Mouse (Mus musculus): ENCODE data around the gene Ankfn1. TPM values are rescaled to one million over a fixed set of nuclear protein-coding genes. Genes with fewer than 3 reads are reported as not detected.

Ankfn1 gene
- polyA plus RNA-seq, 1 experiment from 2014 or later, result 2.8 TPM

DNA sequence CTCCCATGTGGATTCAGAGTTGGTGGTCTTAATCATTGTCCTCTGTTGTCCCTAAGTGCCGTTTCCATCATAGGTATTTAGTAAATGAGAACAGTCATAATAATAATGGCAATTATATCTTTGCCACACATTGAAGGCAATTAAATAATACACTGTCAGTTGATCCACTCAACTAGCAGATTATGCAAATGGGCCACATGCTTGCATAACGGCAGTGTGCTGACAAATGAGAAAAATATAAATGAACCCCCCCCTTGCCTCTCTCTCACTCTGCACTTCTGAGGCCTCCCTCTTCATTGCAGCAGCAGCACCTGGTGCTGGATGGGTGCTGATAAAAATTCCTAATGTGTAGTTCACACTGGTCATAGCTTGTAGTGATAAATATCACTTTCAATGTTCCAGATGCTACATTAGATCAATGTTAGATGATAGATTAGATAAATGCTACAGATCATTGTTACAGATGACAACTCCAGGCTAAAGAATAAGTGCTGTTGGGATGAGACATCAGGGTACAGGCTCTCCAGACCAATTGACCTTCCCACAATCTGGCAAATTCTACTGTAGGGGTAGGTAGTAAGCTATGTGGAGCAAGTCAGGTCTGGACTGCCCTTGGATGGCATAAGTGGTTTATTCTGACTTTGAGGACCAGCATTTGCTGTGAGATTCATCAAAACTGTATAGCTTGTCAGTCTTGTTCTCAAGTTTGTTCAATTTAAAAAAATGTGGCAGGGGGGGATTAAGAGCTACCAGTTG lies 12.3 kb downstream of the Ankfn1 start:
- 39% methylated on average over 2 of the region's 2 CpGs for WGBS
- no peak overlapping the region for H3K9ac ChIP-seq
- no peak for ATAC-seq (ENCODE audit: low FRiP score)
- H3K4me3 ChIP-seq, result no peak overlapping the region
- H3K4me2 ChIP-seq, result no peak overlapping the region
- no peaks in the 10 kb centered on the region for H3K9me3 ChIP-seq
- H3K27me3 ChIP-seq, result no peaks in the 10 kb centered on the region
- peak overlapping the region; percentile 23; the same call in 1 of the 2 replicates for H3K27ac ChIP-seq
- H3K36me3 ChIP-seq, result no peaks in the 10 kb centered on the region
- H3K4me1 ChIP-seq (replicated peaks), result peaks cover 13% of the 10 kb centered on the region

DNA sequence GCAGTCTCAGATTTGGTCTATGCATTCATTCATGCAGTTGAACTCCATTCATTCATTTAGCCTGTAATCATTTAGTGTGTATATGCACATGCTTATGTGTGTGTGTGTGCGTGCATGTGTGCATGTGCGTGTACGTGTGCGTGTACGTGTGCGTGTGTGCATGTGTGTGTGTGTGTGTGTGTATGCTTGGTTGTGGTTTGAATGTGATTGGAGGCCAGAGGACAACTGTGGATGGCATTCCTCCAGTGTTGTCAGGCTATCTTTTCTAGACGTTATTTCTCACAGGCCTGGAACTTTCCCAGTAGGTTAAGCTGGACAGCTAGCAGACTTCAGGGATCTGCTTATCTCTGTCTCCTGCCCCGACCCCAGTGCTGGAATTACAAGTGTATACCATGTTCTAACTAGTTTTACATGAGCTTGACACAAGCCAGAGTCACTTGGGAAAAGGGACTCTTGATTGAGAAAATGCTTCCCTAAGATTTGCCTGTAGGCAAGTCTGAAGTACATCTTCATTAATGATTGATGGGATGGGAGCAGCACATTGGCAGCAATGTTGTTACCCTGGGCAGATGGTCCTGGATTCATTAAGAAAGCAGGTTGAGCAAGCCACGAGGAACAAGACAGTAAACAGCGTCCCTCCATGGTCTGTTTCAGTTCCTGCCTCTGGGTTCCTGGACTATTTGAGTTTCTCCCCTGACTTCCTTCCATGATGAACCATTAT lies 43.3 kb downstream of the Ankfn1 start:
- WGBS, result 82% methylated on average over 10 of the region's 10 CpGs
- Histone ChIP-seq H3K4me3 (no peak overlapping the region), H3K36me3 (no peaks in the 10 kb centered on the region), H3K9me3 (no peaks in the 10 kb centered on the region), H3K27ac (no peak overlapping the region), H3K4me1 (replicated peaks) (0 out of 2 replicates have a peak, but pooled peaks cover 4% of the 10 kb centered on the region), H3K9ac (no peak overlapping the region), H3K4me2 (no peak overlapping the region), H3K27me3 (no peaks in the 10 kb centered on the region)
- ATAC-seq (ENCODE audit: low FRiP score), result no peak

DNA sequence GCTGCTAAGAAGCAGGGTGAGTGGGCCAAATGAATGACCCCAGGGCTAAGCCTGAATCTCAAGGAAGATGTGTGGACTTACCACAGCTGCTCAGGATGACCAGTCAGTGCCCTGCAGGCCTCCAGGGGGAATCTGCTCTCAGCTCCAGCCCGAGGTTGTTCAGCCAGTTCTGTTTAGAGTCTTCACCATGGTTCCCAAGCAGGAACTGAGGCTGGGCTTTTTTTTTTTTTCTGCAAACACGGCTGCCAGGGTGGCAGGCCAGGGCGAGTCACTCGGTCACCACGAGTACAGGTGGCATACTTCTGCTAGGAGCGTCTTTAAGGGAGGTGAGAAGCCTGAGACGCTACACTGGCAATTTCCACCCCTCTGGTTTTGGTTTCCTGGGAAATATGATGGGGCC lies 43.9 kb downstream of the Ankfn1 start:
- Histone ChIP-seq H3K27ac (no peak overlapping the region), H3K9me3 (no peaks in the 10 kb centered on the region), H3K4me1 (replicated peaks) (0 out of 2 replicates have a peak, but pooled peaks cover 4% of the 10 kb centered on the region), H3K4me3 (no peak overlapping the region), H3K4me2 (no peak overlapping the region), H3K36me3 (no peaks in the 10 kb centered on the region), H3K9ac (no peak overlapping the region), H3K27me3 (no peaks in the 10 kb centered on the region)
- ATAC-seq (ENCODE audit: low FRiP score), result no peak
- 88% methylated on average over 7 of the region's 7 CpGs for WGBS

DNA sequence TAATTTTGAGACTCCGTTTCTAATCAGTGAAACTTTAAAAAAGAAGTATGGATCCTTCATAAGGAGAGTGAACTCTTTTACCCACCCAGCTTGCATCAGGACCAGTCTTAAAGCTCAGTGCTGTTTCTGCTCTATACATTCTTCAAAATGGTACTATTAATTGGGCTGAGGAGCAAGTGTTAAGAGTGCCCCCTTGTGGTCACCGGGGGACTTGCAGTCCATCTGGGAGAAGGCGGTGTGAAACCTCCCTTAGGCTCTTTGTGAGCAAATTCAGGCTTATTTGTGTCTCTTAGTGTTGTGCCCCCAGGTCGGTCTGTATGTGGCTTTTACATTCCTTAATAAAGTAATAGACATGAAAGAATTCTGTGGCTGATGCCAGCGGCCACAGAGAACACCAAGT lies 56.6 kb downstream of the Ankfn1 start:
- Histone ChIP-seq H3K27ac (no peak overlapping the region), H3K36me3 (no peaks in the 10 kb centered on the region), H3K4me1 (replicated peaks) (no peaks in the 10 kb centered on the region), H3K9ac (no peak overlapping the region), H3K9me3 (no peaks in the 10 kb centered on the region), H3K4me3 (no peak overlapping the region), H3K27me3 (no peaks in the 10 kb centered on the region), H3K4me2 (no peak overlapping the region)
- WGBS, result 18% methylated on average over 5 of the region's 5 CpGs
- ATAC-seq (ENCODE audit: low FRiP score), result no peak

DNA sequence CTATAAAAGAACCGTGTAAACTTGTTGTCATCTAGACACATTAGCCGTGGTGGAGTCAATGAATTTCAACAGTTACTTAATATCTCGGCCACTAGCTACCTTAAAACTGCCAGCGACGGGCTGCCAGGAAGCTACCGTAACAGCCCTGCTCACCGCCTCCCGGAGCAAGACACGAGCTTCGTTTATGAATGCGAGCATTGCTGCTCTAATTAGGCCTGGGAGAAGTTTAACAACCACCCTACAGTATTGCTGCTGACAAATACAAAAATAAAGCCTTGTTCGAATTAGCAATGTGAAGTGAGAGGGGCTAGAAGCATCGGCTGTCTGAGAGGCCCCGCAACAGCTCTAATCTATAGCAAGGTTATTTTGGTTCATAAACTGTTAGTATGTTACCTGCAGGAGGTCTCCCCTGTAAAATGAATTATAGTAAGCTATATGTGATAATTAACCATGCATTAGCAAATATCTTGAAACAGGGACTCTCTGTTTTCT lies 58.9 kb downstream of the Ankfn1 start:
- ATAC-seq (ENCODE audit: low FRiP score), result no peak
- Histone ChIP-seq H3K4me2 (no peak overlapping the region), H3K27me3 (no peaks in the 10 kb centered on the region), H3K27ac (no peak overlapping the region), H3K9me3 (no peaks in the 10 kb centered on the region), H3K9ac (no peak overlapping the region), H3K4me3 (no peak overlapping the region), H3K4me1 (replicated peaks) (no peaks in the 10 kb centered on the region), H3K36me3 (no peaks in the 10 kb centered on the region)
- WGBS, result 71% methylated on average over 14 of the region's 14 CpGs

DNA sequence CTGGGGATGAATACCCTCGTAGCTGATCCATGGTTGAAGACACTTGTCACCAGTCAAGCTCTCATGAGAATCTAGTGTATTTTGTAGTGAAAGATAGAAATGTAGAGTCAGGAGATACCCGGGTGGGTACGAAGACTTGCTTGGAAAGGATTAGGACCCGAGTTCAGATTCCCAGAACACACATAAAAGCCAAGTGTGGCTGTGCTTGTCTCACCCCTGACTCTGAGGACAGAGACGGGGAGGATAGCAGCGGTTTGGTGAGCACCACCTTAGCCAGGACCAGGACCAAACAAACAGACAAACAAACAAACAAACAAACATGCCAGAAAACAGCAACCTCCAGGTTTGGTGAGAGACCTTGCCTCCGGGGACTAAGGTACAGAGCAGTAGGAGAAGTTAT lies 61.1 kb downstream of the Ankfn1 start:
- no peaks in the 10 kb centered on the region for H3K9me3 ChIP-seq
- no peaks in the 10 kb centered on the region for H3K4me1 ChIP-seq (replicated peaks)
- H3K27me3 ChIP-seq, result no peaks in the 10 kb centered on the region
- no peak overlapping the region for H3K4me3 ChIP-seq
- no peak overlapping the region for H3K4me2 ChIP-seq
- no peak for ATAC-seq (ENCODE audit: low FRiP score)
- no peaks in the 10 kb centered on the region for H3K36me3 ChIP-seq
- no peak overlapping the region for H3K9ac ChIP-seq
- WGBS, result 88% methylated on average over 7 of the region's 7 CpGs
- no peak overlapping the region for H3K27ac ChIP-seq

DNA sequence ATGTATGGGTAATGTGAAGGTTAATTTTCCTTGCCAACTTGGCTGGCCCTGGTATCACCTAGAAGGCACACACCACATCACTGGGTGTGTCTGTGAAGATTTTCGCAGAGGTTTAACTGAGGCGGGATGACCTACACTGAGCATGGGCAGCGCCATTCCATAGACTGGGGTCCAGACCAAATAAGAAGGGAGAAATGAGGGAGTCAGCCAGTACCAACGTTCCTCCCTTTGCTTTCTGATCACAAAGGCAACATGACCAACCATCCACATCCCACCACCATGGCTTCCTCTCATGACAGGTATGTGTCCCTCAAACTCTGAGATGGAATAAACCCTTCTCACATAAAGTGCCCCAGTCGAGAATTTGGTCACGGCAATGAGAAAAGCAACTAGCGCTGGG lies 68.9 kb downstream of the Ankfn1 start:
- Histone ChIP-seq H3K4me3 (no peak overlapping the region), H3K27ac (no peak overlapping the region), H3K36me3 (no peaks in the 10 kb centered on the region), H3K27me3 (no peaks in the 10 kb centered on the region), H3K9me3 (no peaks in the 10 kb centered on the region), H3K4me1 (replicated peaks) (no peaks in the 10 kb centered on the region), H3K4me2 (no peak overlapping the region), H3K9ac (no peak overlapping the region)
- 92% methylated on average over 7 of the region's 7 CpGs for WGBS
- ATAC-seq (ENCODE audit: low FRiP score), result no peak

DNA sequence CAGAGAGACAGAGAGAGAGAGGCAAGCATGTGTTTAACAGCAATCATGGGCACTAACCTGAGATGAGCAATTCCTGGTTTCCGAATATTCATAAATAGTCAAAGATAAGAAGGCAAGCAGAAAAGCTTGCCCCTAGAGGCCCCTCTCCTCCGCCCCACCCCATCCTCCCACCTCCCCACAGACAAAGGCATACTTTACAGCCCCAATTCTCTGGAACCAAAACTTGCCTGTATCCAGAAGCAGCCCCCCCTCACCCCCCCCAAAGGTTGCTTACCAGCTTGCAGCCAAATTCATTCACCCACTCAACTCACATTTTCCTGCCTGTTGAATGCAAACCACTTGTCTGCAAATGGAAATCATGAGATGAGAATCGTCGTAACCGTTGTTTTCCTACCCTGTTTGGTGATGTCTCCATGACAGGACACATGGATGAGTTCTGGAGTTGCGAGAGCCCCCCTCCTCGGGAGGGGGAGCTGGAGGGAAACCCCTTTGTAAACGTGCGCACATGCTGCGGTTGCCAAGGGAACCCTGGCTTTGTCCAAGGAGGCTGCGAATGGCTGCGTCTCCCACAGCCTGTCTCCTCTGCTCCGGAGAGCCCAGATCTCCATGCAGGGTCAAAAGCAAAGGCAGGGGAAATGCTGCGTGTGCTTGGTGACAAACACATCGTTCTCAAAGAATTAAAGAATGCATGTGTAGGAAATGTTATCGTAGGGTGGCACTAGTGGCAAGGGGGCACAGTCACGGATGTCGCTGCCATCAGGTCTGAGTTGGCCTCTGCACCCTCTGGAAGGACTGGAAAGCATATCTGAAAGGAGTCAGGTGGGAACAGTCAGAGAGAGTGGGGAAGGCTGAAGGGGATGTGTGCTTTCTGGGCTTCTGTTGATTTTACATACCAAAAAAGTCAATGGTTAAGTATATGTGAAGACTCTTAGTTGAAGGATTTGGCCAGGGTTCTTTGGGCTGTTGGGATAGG lies 80.7 kb downstream of the Ankfn1 start:
- Histone ChIP-seq H3K27ac (no peak overlapping the region), H3K4me1 (replicated peaks) (peaks cover 14% of the 10 kb centered on the region), H3K27me3 (no peaks in the 10 kb centered on the region), H3K4me3 (peak overlapping the region; percentile 31), H3K4me2 (peak overlapping the region; percentile 51), H3K36me3 (no peaks in the 10 kb centered on the region), H3K9ac (peak overlapping the region; percentile 51; the same call in 1 of the 2 replicates), H3K9me3 (no peaks in the 10 kb centered on the region)
- WGBS, result 15% methylated on average over 18 of the region's 18 CpGs
- peak; percentile 80 for ATAC-seq (ENCODE audit: low FRiP score)

DNA sequence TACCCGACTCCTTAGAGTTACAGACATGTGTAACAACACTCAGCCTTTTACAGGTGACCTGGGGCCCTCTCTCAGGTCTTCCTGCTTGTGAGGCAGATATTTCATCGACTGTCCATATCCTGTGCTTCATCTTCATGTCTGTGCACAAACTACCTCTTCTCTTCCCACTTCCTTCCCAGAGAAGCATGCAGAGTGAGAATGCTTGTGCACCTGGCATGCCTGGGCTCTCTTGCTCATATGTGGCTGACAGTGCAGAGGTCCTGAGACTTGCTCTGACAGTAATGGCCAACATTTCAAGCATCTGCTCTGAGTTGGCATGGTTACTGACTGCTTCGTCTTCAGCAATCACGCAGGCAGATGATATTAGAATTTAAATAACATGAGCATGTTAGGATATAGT lies 83.8 kb downstream of the Ankfn1 start:
- no peaks in the 10 kb centered on the region for H3K27me3 ChIP-seq
- H3K36me3 ChIP-seq, result no peaks in the 10 kb centered on the region
- no peak for ATAC-seq (ENCODE audit: low FRiP score)
- H3K4me2 ChIP-seq, result no peak overlapping the region
- H3K27ac ChIP-seq, result no peak overlapping the region
- no peak overlapping the region for H3K9ac ChIP-seq
- H3K4me3 ChIP-seq, result no peak overlapping the region
- no peaks in the 10 kb centered on the region for H3K9me3 ChIP-seq
- H3K4me1 ChIP-seq (replicated peaks), result peaks cover 19% of the 10 kb centered on the region
- WGBS, result 87% methylated on average over 4 of the region's 4 CpGs

DNA sequence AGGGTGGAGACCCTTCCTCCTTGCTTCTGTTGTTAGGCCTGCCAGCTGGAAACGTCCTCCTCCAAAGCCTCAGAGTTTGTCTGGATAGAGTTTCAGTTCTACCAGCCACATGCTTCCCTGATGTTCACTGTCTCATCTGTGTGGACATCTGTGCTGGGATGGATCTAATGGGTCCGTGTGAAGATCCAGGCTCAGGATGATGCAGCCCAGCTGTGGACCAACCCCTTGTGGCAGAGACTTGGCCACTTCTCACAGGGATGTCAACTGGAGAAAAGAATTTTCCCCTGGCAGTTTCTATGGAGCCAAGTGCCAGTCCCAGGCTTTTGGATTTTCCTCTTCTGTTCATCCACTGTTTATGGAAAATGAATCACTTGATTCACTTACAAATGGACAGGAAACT lies 100.5 kb downstream of the Ankfn1 start:
- H3K36me3 ChIP-seq, result no peaks in the 10 kb centered on the region
- no peaks in the 10 kb centered on the region for H3K9me3 ChIP-seq
- H3K4me3 ChIP-seq, result no peak overlapping the region
- H3K27me3 ChIP-seq, result no peaks in the 10 kb centered on the region
- ATAC-seq (ENCODE audit: low FRiP score), result no peak
- peaks cover 5% of the 10 kb centered on the region; the same call in 1 of the 2 replicates for H3K4me1 ChIP-seq (replicated peaks)
- no peak overlapping the region for H3K4me2 ChIP-seq
- no peak overlapping the region for H3K27ac ChIP-seq
- no peak overlapping the region for H3K9ac ChIP-seq
- 76% methylated on average over 2 of the region's 2 CpGs for WGBS

DNA sequence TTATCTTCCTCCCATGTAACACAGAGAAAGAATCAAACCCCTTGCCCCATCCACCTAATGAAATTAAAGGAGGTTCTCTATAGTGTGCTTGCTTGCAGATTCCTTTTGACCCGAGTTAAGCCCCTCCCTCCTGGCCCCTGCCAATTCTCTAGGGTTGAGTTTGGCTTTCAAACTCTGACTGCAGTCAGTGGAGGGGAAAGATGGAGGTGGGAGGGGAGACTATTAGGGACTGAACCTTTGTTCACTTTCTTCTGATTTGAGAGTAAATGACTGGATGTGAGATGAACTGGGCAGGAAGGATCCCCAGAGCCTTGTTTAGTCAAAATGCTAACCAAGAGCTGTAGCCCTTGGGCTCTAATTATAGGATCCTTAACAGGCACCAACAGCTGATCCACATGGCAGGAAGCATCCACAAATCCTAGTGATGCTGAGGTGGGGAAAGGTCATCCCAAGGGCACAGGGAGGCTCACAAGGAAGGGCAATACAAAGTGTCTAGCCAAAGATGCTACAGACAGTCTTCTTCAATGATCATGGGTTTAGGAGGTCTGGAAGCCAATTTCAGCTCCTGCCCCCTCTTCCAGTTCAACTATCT lies 103.4 kb downstream of the Ankfn1 start:
- ATAC-seq (ENCODE audit: low FRiP score), result no peak
- Histone ChIP-seq H3K27ac (no peak overlapping the region), H3K27me3 (no peaks in the 10 kb centered on the region), H3K4me2 (no peak overlapping the region), H3K4me1 (replicated peaks) (peaks cover 5% of the 10 kb centered on the region; the same call in 1 of the 2 replicates), H3K4me3 (no peak overlapping the region), H3K9ac (no peak overlapping the region), H3K36me3 (no peaks in the 10 kb centered on the region), H3K9me3 (no peaks in the 10 kb centered on the region)
- WGBS, result 4% methylated on average over 1 of the region's 1 CpGs

Measured in hindbrain, embryonic 13.5 days (tissue).